Mouse (Mus musculus) liver, embryonic 14.5 days (tissue): Measurements from ENCODE around the gene Chrm3.

ENCODE experiments used
- CTCF ChIP-seq: IDR thresholded peaks from 2 replicates; pipeline ENCODE4 v1.5.1; 2016; ENCODE audit warnings: antibody characterized with exemption, low read depth, control low read depth
- EP300 ChIP-seq: IDR thresholded peaks from 2 replicates; pipeline ENCODE4 v1.6.1; 2016; ENCODE audit warnings: antibody characterized with exemption, low read depth

DNA sequence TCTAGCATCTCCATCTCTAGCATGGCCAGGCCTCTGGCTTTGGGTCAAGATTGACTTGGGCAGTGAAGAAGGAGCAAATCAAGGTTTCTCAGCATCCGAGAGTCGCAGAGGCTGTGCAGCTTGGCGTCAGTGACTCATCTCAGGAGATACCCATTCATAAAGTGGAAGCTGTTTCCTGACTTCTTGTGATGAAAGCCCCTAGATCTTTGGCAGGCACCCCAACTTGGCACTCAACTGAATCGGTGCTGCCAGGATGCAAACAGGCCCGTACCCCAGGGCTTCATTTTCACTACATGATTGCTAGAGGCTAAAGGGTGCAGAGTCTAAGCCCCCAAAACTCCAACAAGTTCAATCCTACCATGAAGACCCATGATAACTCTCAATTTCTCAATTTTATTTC is 298.0 kb downstream of the Chrm3 start:
- TF ChIP-seq EP300: no peak
- no peak for TF ChIP-seq CTCF
